Mouse (Mus musculus) kidney, adult 2 months (tissue): ENCODE results near the gene Lonp1. TPM values are rescaled to one million over a fixed set of nuclear protein-coding genes. Genes with fewer than 3 reads are reported as not detected.

Source experiments
- DNase-seq: peaks from one replicate; pipeline ENCODE4 v3.0.0; 2021
- H3K27ac ChIP-seq: fragments of 200-500 bp; 2 replicates; pipeline ENCODE4 v1.5.1; 2012; ENCODE audit warnings: low read depth, low read length, control low read depth, inconsistent platforms; ENCODE audit not compliant: insufficient read depth
- H3K27me3 ChIP-seq: fragments of 200-500 bp; replicated peaks from 2 replicates; pipeline ENCODE4 v1.6.1; 2012; ENCODE audit warnings: mild to moderate bottlenecking, moderate library complexity, low read length, inconsistent platforms; ENCODE audit not compliant: control insufficient read depth, insufficient read depth
- H3K36me3 ChIP-seq: fragments of 200-500 bp; 2 replicates; pipeline ENCODE4 v1.6.1; 2012; ENCODE audit warnings: mild to moderate bottlenecking, moderate library complexity, low read length, inconsistent platforms; ENCODE audit not compliant: control insufficient read depth, insufficient read depth
- H3K4me1 ChIP-seq: fragments of 200-500 bp; 2 replicates; pipeline ENCODE4 v1.6.1; 2011; ENCODE audit warnings: low read length; ENCODE audit not compliant: control insufficient read depth, insufficient read depth
- H3K4me3 ChIP-seq: fragments of 200-500 bp; 2 replicates; pipeline ENCODE4 v1.5.1; 2011; ENCODE audit warnings: mild to moderate bottlenecking, low read depth, low read length, control low read depth; ENCODE audit not compliant: insufficient read depth
- CTCF ChIP-seq: fragments of 200-500 bp; conservative IDR thresholded peaks from 2 replicates; pipeline ENCODE4 v1.5.1; 2011; ENCODE audit warnings: low read depth, mild to moderate bottlenecking, control low read depth, low read length, moderate library complexity, mixed read lengths; ENCODE audit not compliant: insufficient read depth, insufficient read length
- POLR2A ChIP-seq: fragments of 200-500 bp; IDR thresholded peaks from one replicate; pipeline ENCODE4 v1.6.1; 2011; ENCODE audit warnings: low read depth, low read length, control low read depth
- WGBS: fragments of 180-500 bp; shearing (Covaris S2); methylation state at CpG from one replicate; pipeline ENCODE4 v1.1.7; 2018; 5-methylcytosine and 5-hydroxymethylcytosine counted together
- polyA plus RNA-seq: library from polyadenylated mRNA; depleted of rRNA; stranded (reverse); fragments of >200 nt; gene quantifications from 2 replicates; pipeline ENCODE4 v1.2.3, GENCODE M21; 2012; rRNA removed

Gene Lonp1
- polyA plus RNA-seq, 1 experiment: 123 TPM

- TF ChIP-seq POLR2A (no peak), CTCF (no peak)
- Histone ChIP-seq H3K4me3 (no peak overlapping the region), H3K27me3 (no peaks in the 10 kb centered on the region), H3K27ac (no peak overlapping the region), H3K4me1 (no peaks in the 10 kb centered on the region), H3K36me3 (peaks cover 5% of the 10 kb centered on the region)
- WGBS: 76% methylated on average over 4 of the region's 4 CpGs
- no peak for DNase-seq
These were observed 56.4 kb downstream of the Lonp1 start for GRCm38 (mm10) chr17:56570287-56570686.

- H3K27ac ChIP-seq: no peak overlapping the region
- DNase-seq: no peak
- H3K4me1 ChIP-seq: no peaks in the 10 kb centered on the region
- WGBS: 93% methylated on average over 4 of the region's 4 CpGs
- no peak overlapping the region for H3K4me3 ChIP-seq
- no peak for TF ChIP-seq CTCF
- no peak for TF ChIP-seq POLR2A
- peaks cover 5% of the 10 kb centered on the region for H3K36me3 ChIP-seq
- H3K27me3 ChIP-seq: no peaks in the 10 kb centered on the region
These were observed 59.3 kb downstream of the Lonp1 start for GRCm38 (mm10) chr17:56567370-56567769.

GRCm38 (mm10) chr17:56566918-56567317 is 59.8 kb downstream of the Lonp1 start:
- DNase-seq: no peak
- peaks cover 5% of the 10 kb centered on the region for H3K36me3 ChIP-seq
- 90% methylated on average over 5 of the region's 5 CpGs for WGBS

GRCm38 (mm10) chr17:56566293-56566692 is 60.4 kb downstream of the Lonp1 start:
- H3K4me3 ChIP-seq: no peak overlapping the region
- 93% methylated on average over 29 of the region's 29 CpGs for WGBS
- H3K4me1 ChIP-seq: no peaks in the 10 kb centered on the region
- H3K27me3 ChIP-seq: no peaks in the 10 kb centered on the region
- DNase-seq: no peak
- H3K27ac ChIP-seq: no peak overlapping the region
- peaks cover 5% of the 10 kb centered on the region for H3K36me3 ChIP-seq
- TF ChIP-seq POLR2A: no peak
- no peak for TF ChIP-seq CTCF

More at GRCm38 (mm10) chr17:56566918-56567317, 59.8 kb downstream of the Lonp1 start:
- no peaks in the 10 kb centered on the region for H3K27me3 ChIP-seq
- no peaks in the 10 kb centered on the region for H3K4me1 ChIP-seq
- TF ChIP-seq POLR2A (no peak), CTCF (no peak)
- no peak overlapping the region for H3K27ac ChIP-seq
- no peak overlapping the region for H3K4me3 ChIP-seq

Other genes starting within 250 kb of the Lonp1 start
- gene Ptprs, start 150.4 kb downstream of the Lonp1 start, polyA plus RNA-seq: 38.8 and 48.0 TPM in 2 replicates
- 0.17 and 0.52 TPM in 2 replicates for gene Znrf4, start 114.5 kb downstream of the Lonp1 start, polyA plus RNA-seq
- gene Gm20219, start 72.5 kb downstream of the Lonp1 start, polyA plus RNA-seq: 1.7 and 2.1 TPM in 2 replicates
- 68.4 and 77.1 TPM in 2 replicates for gene Safb2, start 42.3 kb downstream of the Lonp1 start, polyA plus RNA-seq
- 67.6 and 87.0 TPM in 2 replicates for gene Safb, start 42.1 kb downstream of the Lonp1 start, polyA plus RNA-seq
- gene 2410015M20Rik, start 17.1 kb downstream of the Lonp1 start, polyA plus RNA-seq: 440 and 549 TPM in 2 replicates
- gene Rpl36, start 13.5 kb downstream of the Lonp1 start, polyA plus RNA-seq: 1,850 and 1,975 TPM in 2 replicates
- gene Catsperd, start 1.3 kb upstream of the Lonp1 start, polyA plus RNA-seq: 0.97 and 1.5 TPM in 2 replicates
- 48.7 and 58.8 TPM in 2 replicates for gene Ranbp3, start 46.4 kb upstream of the Lonp1 start, polyA plus RNA-seq
- gene Ndufa11, start 90.9 kb upstream of the Lonp1 start, polyA plus RNA-seq: 897 and 907 TPM in 2 replicates
- gene Vmac, start 91.1 kb upstream of the Lonp1 start, polyA plus RNA-seq: 32.8 and 33.0 TPM in 2 replicates
- gene Nrtn, start 130.6 kb upstream of the Lonp1 start, polyA plus RNA-seq: 19.2 and 27.1 TPM in 2 replicates
- gene Dus3l, start 137.9 kb upstream of the Lonp1 start, polyA plus RNA-seq: 43.6 and 55.2 TPM in 2 replicates
- gene Prr22, start 143.4 kb upstream of the Lonp1 start, polyA plus RNA-seq: 1.9 and 2.3 TPM in 2 replicates
- gene Rfx2, start 204.1 kb upstream of the Lonp1 start, polyA plus RNA-seq: 4.8 and 6.2 TPM in 2 replicates
- gene Acsbg2, start 247.6 kb upstream of the Lonp1 start, polyA plus RNA-seq: 0.05 TPM in 2 replicates
- 0.03 and 0.07 TPM in 2 replicates for gene 1700061G19Rik, start 248.6 kb upstream of the Lonp1 start, polyA plus RNA-seq